In genomic region chr6:71940912-71941311, GRCm38 (mm10) we compare ENCODE assay signal across 27 mouse cellular contexts. TPM values are rescaled to one million over a fixed set of nuclear protein-coding genes. Genes with fewer than 3 reads are reported as not detected.
DNase-seq lines count a peak whose midpoint lies in the region; ATAC-seq and TF ChIP-seq lines count a peak whose summit lies in the region.
"Had no signal": no experiment of that assay in that cellular context is flagged by ENCODE, and none has a peak within 500 bp of the region (broad histone marks: within the 10 kb centered on the region; RNA-seq: fewer than 3 reads in every experiment).

No protein-coding gene starts in this region.

- H3K27ac ChIP-seq in limb, embryonic 14.5 days (replicated peaks; ENCODE audit: low read depth, low read length) = no peak overlapping the region
- H3K27ac ChIP-seq in liver, postnatal 0 days (ENCODE audit: low read depth) = no peak overlapping the region
- H3K27ac ChIP-seq: hindbrain, embryonic 13.5 days; left cerebral cortex, adult 2 months; limb, embryonic 15.5 days; liver, embryonic 13.5 days; midbrain, embryonic 10.5 days; midbrain, embryonic 15.5 days; neural tube, embryonic 15.5 days had no signal

- no peaks in the 10 kb centered on the region for H3K27me3 ChIP-seq in limb, embryonic 14.5 days (ENCODE audit: control insufficient read depth, insufficient read depth, low read length)
- no peaks in the 10 kb centered on the region for H3K27me3 ChIP-seq in liver, postnatal 0 days (ENCODE audit: insufficient read depth, low read length)
- H3K27me3 ChIP-seq: hindbrain, embryonic 13.5 days; limb, embryonic 15.5 days; liver, embryonic 13.5 days; midbrain, embryonic 15.5 days; neural tube, embryonic 15.5 days; Patski had no signal

- peak; percentile 39 for DNase-seq in embryo, embryonic 10.5 days (ENCODE audit: low spot score)
- no peak for DNase-seq in embryo, embryonic 9.5 days (ENCODE audit: extremely low spot score)
- peak; percentile 84 for DNase-seq in 3T3-L1 (ENCODE audit: low read depth, low spot score)
- peak; percentile 89 for DNase-seq in fibroblast of lung, adult 2 months (ENCODE audit: low read depth)
- DNase-seq in limb, embryonic 14.5 days (ENCODE audit: low spot score) = peak; percentile 63
- no peak for DNase-seq in liver, postnatal 0 days
- no peak for DNase-seq in urinary bladder, postnatal 14 days (ENCODE audit: low spot score)
- DNase-seq: adrenal gland, adult 2 months; cerebellum, adult 8-10 months; cerebellum, postnatal 25 days; forebrain, postnatal 0 days; gastrocnemius, postnatal 10 days; kidney, postnatal 14 days; liver, embryonic 13.5 days; lung, adult 2 months; lung, postnatal 10 days; retina, postnatal 1 day; right cerebral cortex, postnatal 14 days had no signal

- no peaks in the 10 kb centered on the region for H3K4me1 ChIP-seq in limb, embryonic 14.5 days (ENCODE audit: control insufficient read depth, insufficient read depth, low read length)
- H3K4me1 ChIP-seq in liver, postnatal 0 days (ENCODE audit: insufficient read depth) = no peaks in the 10 kb centered on the region; the same call in 1 of the 2 replicates
- H3K4me1 ChIP-seq: hindbrain, embryonic 13.5 days; liver, embryonic 13.5 days; midbrain, embryonic 10.5 days; midbrain, embryonic 15.5 days; neural tube, embryonic 15.5 days had no signal

- no peak overlapping the region for H3K4me3 ChIP-seq in limb, embryonic 14.5 days (replicated peaks; ENCODE audit: low read length)
- no peak overlapping the region for H3K4me3 ChIP-seq in liver, postnatal 0 days (ENCODE audit: low read depth, low read length)
- H3K4me3 ChIP-seq: hindbrain, embryonic 13.5 days; left cerebral cortex, adult 2 months; limb, embryonic 15.5 days; liver, embryonic 13.5 days; midbrain, embryonic 10.5 days; midbrain, embryonic 15.5 days; neural tube, embryonic 15.5 days had no signal

- H3K9ac ChIP-seq in limb, embryonic 14.5 days (ENCODE audit: low read depth, low read length, severe bottlenecking) = no peak overlapping the region
- no peak overlapping the region for H3K9ac ChIP-seq in liver, postnatal 0 days (replicated peaks)
- H3K9ac ChIP-seq: forebrain, postnatal 0 days; hindbrain, embryonic 13.5 days; limb, embryonic 15.5 days; liver, embryonic 13.5 days; midbrain, embryonic 15.5 days; neural tube, embryonic 15.5 days had no signal

- ATAC-seq in limb, embryonic 14.5 days (ENCODE audit: low FRiP score, low read depth) = peak; percentile 55; the same call in 1 of the 2 replicates
- no peak for ATAC-seq in liver, postnatal 0 days
- ATAC-seq: forebrain, postnatal 0 days; intestine, postnatal 0 days; midbrain, embryonic 15.5 days; Patski had no signal

- no peaks in the 10 kb centered on the region for H3K9me3 ChIP-seq in limb, embryonic 14.5 days (ENCODE audit: control insufficient read depth, low read length)
- H3K9me3 ChIP-seq in liver, postnatal 0 days (ENCODE audit: low read length) = no peaks in the 10 kb centered on the region
- H3K9me3 ChIP-seq: G1E; hindbrain, embryonic 13.5 days; limb, embryonic 15.5 days; liver, embryonic 13.5 days; midbrain, embryonic 10.5 days; midbrain, embryonic 15.5 days; neural tube, embryonic 15.5 days had no signal

- no peak for TF ChIP-seq CTCF in liver, postnatal 0 days (IDR thresholded peaks at IDR 0.05; ENCODE audit: low read depth)

- no peak for TF ChIP-seq POLR2A in limb, embryonic 14.5 days (IDR thresholded peaks at IDR 0.05; ENCODE audit: borderline replicate concordance, extremely low read depth, insufficient read depth, insufficient read length)

- no peak overlapping the region for H3K4me2 ChIP-seq in limb, embryonic 14.5 days (replicated peaks; ENCODE audit: low read depth, low read length, severe bottlenecking)
- H3K4me2 ChIP-seq in liver, postnatal 0 days (ENCODE audit: low read depth, low read length) = no peak overlapping the region
- H3K4me2 ChIP-seq: hindbrain, embryonic 13.5 days; limb, embryonic 15.5 days; liver, embryonic 13.5 days; midbrain, embryonic 15.5 days; neural tube, embryonic 15.5 days had no signal

- no peak for TF ChIP-seq EP300 in liver, postnatal 0 days (IDR thresholded peaks at IDR 0.05; ENCODE audit: low read depth)

- 33% methylated on average over 6 of the region's 6 CpGs for WGBS in limb, embryonic 14.5 days
- WGBS in liver, postnatal 0 days (ENCODE audit: insufficient replicate concordance) = 86% methylated on average over 6 of the region's 6 CpGs

- peaks cover 52% of the 10 kb centered on the region for H3K36me3 ChIP-seq in limb, embryonic 14.5 days (ENCODE audit: control insufficient read depth, insufficient read depth, low read length)
- H3K36me3 ChIP-seq in liver, postnatal 0 days (replicated peaks; ENCODE audit: insufficient read depth, low read length) = peaks cover 71% of the 10 kb centered on the region

RNA-seq across cellular contexts. Expression of gene Polr1a, which starts 32.1 kb away (rescaled TPM):
- polyA plus RNA-seq in limb, embryonic 14.5 days (2012; rRNA removed) = 24.5 and 27.1 TPM in 2 replicates
- polyA plus RNA-seq in limb, embryonic 14.5 days (2014; fragmentation: Nextera tagmentation; extraction: Ambion mirVana) = 31.9 and 32.3 TPM in 2 replicates
- polyA plus RNA-seq in liver, postnatal 0 days (2015; fragmentation: Nextera tagmentation; extraction: Ambion mirVana) = 8.0 and 10.0 TPM in 2 replicates

RNA-seq across cellular contexts. Expression of gene Ptcd3, which starts 32.4 kb away (rescaled TPM):
- polyA plus RNA-seq in limb, embryonic 14.5 days (2012; rRNA removed) = 49.9 and 62.4 TPM in 2 replicates
- 91.0 and 97.6 TPM in 2 replicates for polyA plus RNA-seq in limb, embryonic 14.5 days (2014; fragmentation: Nextera tagmentation; extraction: Ambion mirVana)
- 30.4 and 32.0 TPM in 2 replicates for polyA plus RNA-seq in liver, postnatal 0 days (2015; fragmentation: Nextera tagmentation; extraction: Ambion mirVana)

Comparison
In these comparisons a context has a peak if more than half of its experiments do, and no peak if none do; other contexts are left out.
1. DNase-seq: peak in embryo, embryonic 10.5 days (single experiment), 3T3-L1 (single experiment), fibroblast of lung, adult 2 months (single experiment) and limb, embryonic 14.5 days (single experiment); none in embryo, embryonic 9.5 days (single experiment), liver, postnatal 0 days (single experiment) and urinary bladder, postnatal 14 days (single experiment).